Mouse (Mus musculus) CH12.LX (cell line): ENCODE results near the gene I0C0044D17Rik.

Experiments
- CTCF ChIP-seq, 2 experiments: IDR thresholded peaks in 1 of 2; conservative IDR thresholded peaks in 1 of 2; 2 replicates each; pipeline ENCODE4 v1.5.1; 2011 to 2012; ENCODE audit warnings: low read depth in 2 of 2, low read length in 2 of 2, improper control_type of control experiment in 1 of 2, inconsistent platforms in 1 of 2, mild to moderate bottlenecking in 1 of 2, moderate library complexity in 1 of 2
- SIN3A ChIP-seq: IDR thresholded peaks from 2 replicates; pipeline ENCODE4 v1.6.1; 2012; ENCODE audit warnings: low read length, improper control_type of control experiment, inconsistent platforms
- USF2 ChIP-seq: conservative IDR thresholded peaks from 2 replicates; pipeline ENCODE4 v1.6.1; 2011; ENCODE audit warnings: low read depth, low read length, improper control_type of control experiment
- ZMIZ1 ChIP-seq: IDR thresholded peaks from 2 replicates; pipeline ENCODE4 v1.6.1; 2012; ENCODE audit warnings: low read depth, mild to moderate bottlenecking, inconsistent platforms, low read length, improper control_type of control experiment

- no peak for TF ChIP-seq SIN3A
- no peak for TF ChIP-seq USF2
- TF ChIP-seq CTCF (conservative IDR thresholded peaks at IDR 0.05 in 1 of 2, IDR thresholded peaks at IDR 0.05 in 1 of 2; ENCODE audit: low read depth in 2 of 2, low read length in 2 of 2), result no peak
- TF ChIP-seq ZMIZ1, result no peak
Measured at GRCm38 (mm10) chr4:98845201-98845600, 21.6 kb upstream of the I0C0044D17Rik start.
